Mouse (Mus musculus) common myeloid progenitor, adult 5-6 weeks (primary cell): ENCODE results near the gene Krt7. TPM values are rescaled to one million over a fixed set of nuclear protein-coding genes. Genes with fewer than 3 reads are reported as not detected.

Experiments
- ATAC-seq: replicated peaks from 2 replicates; pipeline ENCODE4 v1.8.0; 2016; ENCODE audit warnings: low read depth, mild to moderate bottlenecking, moderate TSS enrichment, inconsistent platforms; ENCODE audit not compliant: poor library complexity, severe bottlenecking
- total RNA-seq: library from RNA; stranded (forward); fragments of 200-1000, 187-1606 nt; gene quantifications from 2 replicates; pipeline ENCODE4 v1.2.3, GENCODE M21; 2017

Gene Krt7
- total RNA-seq = 0.96 and 4.9 TPM in 2 replicates

DNA sequence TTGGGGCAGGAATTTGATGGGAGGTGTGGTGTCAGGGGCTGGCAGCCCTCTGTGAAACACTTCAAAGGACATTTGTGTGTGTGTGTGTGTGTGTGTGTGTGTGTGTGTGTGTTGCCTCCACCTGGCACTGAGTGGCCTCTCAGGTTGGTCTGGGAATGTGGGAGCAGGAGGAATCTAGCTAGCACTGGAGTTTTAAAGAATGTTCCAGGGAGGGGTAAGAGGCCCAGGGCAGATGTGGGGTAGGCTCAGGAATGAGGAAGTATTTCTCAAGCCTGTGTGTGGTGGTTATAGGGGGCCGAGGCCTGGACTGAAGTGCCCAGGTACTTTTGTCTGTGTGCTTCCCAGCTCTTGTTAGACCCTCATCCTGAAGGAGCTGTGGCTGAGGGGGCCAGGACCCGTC is at the start of gene Krt7:
Gene Krt7 (plus strand): TSS at position 269 of the 400 bp plus-strand sequence.
- ATAC-seq = peak; percentile 71

DNA sequence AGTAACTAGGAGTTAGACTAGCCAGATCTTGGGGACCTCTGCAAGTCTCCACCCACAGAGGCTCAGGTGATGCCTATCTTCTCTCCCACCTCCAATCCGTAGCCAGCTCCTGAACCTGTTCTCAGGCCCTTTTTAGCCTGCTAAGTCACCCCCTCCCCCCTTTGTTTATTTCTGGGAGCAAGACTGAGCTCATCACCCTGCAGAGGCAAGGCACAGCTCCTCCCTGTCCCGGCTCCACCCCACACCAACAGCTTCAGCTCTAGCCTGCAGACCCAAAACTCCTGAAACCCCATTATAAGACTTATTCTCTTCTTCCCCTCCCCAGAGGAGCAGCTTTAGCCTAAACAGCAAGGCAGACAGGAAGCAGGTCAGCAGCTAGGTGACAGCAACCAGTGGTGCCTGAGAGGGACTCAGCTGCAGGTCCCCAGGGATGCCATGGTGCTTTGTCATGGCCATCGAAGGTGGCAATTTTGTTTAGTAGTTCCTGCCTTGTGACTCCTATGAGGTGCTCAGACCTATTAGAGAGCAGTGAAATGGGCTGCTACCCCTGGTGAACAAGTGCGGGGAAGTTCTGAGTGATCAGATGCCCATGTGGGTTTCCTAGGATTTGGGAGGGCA is 48.3 kb upstream of the Krt7 start:
- no peak for ATAC-seq

GRCm38 (mm10) chr15:101363933-101364332 is 46.9 kb upstream of the Krt7 start:
- 0 out of 2 replicates have a peak, but pooled peaks have one; percentile 43 for ATAC-seq

GRCm38 (mm10) chr15:101364425-101364824 is 46.4 kb upstream of the Krt7 start:
- no peak for ATAC-seq

DNA sequence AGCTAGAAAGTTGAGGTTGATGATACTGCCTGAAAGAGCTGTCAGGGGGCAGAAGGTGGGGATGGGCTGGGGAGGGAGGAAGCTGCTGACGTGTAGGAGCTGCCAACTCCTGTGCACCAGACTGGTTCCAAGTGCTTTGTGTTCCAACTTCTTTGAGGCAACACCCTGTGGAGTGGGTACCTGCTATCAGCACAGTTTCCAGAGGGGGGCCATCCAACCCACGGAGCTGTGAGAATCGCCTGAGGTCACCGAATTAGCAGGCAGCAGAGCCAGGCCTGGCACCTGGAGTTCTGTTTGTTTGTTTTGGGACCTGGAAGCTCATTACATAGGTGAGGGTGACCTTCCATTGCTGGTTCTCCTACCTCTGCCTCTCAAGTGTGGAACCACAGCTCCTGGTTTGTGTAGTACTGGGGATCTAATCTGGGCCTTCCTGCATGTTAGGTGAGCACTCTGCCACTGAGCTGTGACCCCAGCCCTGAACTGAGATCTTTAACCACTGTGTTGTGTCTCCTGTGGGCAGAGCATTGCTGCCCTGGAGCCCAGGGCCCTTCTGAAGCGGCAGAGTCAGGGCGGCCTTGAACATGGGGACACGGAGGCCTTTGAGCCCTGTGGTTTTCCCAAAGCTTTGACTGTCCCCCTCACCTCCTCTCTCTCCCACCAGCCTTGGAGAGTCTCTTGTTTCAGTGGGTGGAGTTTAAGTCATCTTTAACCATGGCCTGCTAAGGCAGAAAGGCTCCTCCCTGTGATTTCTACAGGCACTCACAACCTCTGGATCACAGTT is 45.8 kb upstream of the Krt7 start:
- no peak for ATAC-seq

DNA sequence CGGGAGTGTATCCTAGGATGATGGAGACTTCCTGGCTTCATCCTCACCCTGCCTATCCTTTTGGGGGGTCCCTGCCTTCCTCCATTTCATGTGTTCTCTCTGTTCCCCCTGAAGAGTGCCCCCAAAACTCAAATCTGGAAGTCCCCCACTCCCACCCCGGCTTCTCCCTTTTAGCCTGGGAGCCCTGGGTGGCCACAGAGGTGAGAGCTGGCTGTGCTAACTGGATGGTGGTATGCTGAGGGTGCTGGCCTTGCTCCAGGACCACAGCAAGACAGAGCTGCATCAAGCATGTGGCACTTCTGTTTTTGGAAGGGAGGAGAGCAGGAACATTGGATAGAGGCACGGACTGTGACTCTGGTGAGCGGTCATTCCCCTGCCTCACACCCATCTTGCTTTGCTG is 45.1 kb upstream of the Krt7 start:
- ATAC-seq = no peak

GRCm38 (mm10) chr15:101366482-101366881 is 44.4 kb upstream of the Krt7 start:
- no peak for ATAC-seq

DNA sequence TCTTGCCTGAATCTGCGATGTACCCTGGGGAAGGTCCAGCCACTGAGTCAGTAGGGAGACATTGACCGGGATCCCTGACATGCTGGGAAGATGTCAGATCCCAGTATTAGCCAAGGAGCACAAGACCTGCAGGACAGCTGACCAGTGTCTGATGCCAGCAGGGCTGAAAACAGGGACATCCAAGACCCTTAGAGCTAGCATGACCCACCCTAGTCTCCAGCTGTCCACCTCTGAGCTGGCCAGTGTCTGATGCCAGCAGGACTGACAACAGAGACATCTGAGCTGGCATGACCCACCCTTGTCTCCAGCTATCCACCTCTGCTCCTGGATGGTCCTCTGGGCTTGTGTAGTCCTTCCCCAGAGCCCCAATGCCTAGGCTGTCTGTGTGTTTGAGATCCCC is 43.9 kb upstream of the Krt7 start:
- no peak for ATAC-seq

DNA sequence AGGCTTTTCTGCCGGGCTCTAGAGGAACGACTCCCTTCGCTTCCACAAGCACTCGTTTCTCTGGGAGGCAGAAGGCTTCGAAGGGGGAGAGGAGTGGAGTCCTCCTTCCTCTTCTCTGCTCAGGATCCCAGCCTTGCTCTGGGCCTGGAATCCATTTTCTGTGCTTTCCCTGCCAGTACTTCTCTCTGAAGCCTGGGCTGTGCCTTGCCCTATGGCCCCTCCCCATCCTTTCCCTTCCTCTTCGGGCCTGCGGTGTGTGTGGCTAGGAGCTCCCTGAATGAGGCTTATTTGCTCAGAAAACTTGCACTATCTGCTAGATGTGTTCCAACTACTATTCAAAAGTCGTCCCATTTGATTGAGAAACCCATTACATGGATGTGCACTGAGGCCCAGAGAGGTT is 43.3 kb upstream of the Krt7 start:
- peak; percentile 61 for ATAC-seq

- no peak for ATAC-seq
Measured at GRCm38 (mm10) chr15:101368015-101368414, 42.8 kb upstream of the Krt7 start.

DNA sequence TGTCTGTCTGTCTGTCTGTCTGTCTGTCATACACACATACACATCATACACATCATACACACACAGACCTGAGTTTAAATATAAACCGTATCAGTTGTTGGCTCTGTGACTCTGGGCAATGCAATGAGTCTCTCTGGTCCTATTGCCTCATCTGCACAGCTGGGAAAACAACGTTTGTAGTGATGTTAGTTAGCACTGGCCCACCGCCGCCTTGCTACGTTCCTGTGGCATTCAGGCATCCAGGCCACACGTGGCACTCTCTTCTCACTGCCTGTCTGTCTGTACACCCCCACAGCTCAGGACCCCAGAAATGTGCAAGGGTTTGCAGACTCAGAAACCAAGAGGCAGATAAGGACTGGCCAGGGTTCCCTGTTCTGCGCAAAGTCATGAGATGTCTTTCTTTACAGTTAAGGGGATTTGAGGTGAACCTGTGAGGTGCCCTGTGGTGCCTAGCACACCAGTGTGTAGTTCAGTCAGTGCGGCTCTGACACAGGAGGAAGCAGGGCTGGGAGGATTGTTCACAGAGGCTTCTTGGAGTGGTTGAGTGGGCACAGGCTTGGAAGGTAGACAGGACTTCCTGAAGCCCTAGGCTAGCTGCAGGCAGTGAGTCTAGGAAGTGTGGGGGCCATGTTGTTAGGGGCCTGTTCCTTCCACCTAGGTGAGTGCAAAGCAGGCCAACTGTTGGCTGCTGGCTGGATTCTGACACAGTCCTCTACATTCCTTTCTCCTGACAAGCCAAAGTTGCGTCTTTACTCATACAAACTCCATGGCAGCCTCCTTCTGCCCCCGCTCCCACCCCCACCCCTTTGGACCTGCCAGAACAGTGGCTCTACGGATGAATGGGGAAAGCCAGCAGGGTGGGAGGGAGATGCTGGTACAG is 42.1 kb upstream of the Krt7 start:
- ATAC-seq = no peak

DNA sequence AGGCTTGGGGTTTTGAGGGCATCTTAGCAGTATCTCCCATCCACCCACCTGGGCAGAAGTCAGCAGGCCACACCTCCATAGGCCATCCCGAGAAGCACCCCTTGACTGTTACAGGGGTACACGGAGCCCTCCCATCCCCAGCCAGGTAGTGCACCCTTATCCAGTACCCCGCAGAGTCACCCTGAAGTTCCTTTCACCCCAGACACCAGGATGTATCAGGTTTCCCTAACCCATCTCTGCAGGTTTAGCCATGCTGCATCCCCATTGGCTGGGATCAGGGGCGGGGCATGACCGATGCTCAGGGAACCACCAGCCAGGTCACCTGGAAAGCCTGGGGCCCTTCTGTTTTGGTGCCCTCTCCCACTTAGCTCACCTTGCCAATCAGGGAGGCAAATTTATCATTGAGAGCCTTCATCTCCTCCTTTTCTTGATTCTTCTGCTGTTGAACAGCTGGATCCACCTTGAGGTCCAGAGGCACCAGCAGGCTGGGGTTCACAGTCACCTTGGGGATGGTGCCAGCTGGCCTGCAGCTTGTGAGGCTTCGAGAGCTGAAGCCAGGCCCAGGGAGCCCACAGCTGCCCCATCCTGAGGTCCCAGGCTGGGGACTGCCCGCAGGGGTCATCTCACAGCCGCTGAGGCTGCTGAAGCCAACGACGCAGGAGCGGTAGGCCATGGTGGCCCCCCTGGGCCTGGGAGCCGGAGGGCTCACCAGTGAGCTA is 41.3 kb upstream of the Krt7 start:
- ATAC-seq = no peak

DNA sequence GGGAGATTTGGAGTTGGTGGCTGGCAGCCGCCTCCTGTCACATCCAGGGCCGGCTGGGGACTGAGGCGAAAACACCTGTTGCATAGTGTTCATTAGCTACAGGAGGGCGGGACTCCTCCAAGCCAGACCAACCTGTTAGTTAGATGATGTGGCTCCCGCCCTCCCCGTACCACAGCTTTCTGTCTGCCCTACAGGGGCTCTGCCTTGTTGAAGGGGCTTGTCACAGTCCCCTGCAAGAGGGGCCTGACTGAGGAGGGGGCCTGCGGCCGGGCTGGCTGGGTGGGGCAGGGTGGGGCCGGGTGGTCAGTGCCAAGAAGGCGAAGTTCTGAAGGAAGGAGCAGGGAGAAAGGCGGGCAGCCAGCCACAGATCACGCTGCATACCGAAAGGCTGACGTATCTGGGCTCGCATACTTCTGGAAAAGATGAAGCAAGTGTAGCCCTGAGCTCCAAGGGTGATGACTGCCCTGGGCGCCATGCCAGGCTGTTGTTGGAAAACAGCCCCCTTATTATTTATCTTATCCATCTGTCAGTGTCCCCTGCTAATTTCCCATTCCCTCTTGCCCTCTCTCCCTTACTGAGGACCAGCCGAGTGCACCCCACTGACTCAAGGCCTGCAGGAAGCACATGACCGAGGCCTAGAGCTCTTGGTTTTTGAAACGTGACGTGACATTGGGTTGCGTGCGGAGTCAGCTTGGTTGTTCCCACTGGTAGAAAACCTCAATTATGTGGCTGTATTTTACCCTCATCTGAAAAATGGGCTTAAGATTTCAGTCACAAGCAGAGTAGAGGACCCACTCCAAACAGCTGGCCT is 40.5 kb upstream of the Krt7 start, which contains the start of gene Krt80:
Gene Krt80 (minus strand): TSS at position 62 of the 811 bp plus-strand sequence.
- ATAC-seq = no peak

DNA sequence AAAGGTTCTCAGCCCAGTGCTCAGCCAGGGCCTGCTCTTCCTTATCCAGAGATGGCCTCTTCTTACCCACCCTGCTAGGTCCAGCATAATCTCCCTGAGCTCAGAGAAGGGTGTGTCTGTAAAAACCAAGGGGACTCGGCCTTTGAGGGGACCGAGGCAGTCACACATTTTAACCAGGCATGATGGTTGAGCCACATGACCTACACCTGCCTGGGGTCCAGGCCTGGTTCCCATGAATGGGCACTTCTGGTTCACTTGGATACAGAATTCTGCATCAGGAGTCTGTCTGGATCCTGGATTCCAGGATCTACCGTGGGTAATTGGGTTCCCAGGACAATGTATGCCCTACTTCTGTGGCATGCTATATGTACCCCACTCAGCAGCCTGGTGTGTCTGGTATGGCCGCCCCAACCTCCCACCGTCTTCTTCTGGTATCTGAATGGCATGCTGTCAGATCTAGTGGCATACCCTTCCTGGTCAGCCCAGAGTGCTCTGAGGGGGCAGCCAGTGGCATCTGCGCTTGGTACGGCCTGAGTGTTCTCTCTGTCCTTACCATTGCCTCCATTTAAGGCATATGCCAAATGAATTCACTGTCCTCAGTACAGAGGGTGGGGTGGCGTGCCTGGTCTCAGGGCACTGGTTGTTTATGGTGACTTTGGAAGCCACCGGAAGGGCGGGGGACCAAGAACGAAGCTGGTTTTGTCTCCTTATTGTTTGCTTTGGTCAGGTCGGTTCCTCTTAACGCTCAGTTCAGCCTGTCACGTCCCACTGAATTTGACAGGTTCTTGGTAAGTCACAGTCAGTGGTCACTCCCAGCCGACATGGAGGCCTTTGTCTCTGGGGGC is 39.5 kb upstream of the Krt7 start:
- no peak for ATAC-seq

DNA sequence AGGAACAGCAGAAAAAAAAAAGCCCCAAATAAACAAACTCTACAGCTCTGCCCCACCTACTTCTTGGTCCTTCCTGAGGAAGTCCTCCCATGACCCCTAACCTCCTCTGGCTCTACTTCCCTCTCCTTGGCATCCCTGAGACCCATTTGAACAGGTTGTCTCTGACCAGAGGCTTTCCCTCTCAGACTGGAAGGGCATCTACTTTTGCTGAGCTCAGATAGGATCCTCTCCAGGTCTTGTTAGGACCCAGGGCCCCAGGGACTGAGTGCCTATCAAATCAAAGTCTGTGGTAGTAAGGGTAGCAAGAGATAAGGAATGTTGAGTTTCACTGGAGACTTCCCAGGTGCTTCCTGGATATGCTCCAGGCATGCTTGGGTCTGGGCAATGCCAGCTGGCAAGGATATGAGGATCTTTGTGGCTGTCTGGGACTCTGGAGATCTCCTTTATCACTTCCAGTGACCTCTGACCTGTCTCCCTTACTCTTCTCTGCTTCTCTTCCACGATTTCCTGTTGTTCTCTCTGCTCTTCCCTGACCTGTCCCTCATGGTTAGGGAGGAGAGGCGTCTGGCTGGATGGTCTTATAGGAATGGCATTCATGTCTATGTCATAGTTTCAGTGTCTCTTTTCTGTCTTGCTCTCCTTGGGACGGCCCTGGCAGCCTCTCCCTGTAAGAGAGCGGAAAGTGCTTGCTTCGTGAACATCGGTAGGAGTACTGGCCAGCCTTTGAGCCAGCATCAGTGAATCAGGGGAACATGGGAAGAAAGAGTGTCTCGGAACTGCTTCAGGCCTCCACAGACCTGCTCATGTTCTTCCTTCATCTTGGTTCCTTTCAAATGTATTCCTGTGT is 38.5 kb upstream of the Krt7 start:
- no peak for ATAC-seq

GRCm38 (mm10) chr15:101373286-101373898 is 37.5 kb upstream of the Krt7 start:
- no peak for ATAC-seq

DNA sequence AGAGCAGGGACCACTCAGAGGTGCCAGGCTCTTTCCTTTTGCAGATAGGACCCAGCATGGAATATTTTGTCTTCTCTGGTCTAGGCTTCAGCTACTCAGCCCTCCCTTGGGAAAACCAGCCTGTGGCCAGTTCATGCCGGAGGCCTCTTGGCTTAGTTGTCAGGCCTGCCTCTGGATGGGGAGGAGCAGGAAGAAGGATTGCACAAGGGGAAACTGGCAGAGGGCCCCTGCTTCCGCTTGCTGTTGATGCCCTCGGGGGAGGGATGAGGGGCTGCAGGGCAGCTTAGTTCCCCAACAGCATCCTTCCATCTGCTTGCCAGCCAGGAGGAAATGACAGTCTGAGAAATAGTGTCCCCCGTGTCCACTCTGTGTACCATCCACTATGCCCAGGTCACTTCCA is 36.0 kb upstream of the Krt7 start:
- ATAC-seq = peak; percentile 85
